Mouse (Mus musculus) intestine, embryonic 14.5 days (tissue): Measurements from ENCODE around the gene Ces1d. TPM values are rescaled to one million over a fixed set of nuclear protein-coding genes. Genes with fewer than 3 reads are reported as not detected.
"Not testable (repeated sequence)": the region's sequence is repeated elsewhere in the genome, so short reads cannot be mapped to it uniquely, and the experiment has no call there.

Experiments used
- ATAC-seq: fragments of 200-750 bp; cut with Nextera tagmentation; replicated peaks from 2 replicates; pipeline ENCODE4 v1.8.0; 2017; ENCODE audit warnings: low read depth, moderate number of reproducible peaks, moderate TSS enrichment, moderate library complexity; ENCODE audit not compliant: low FRiP score, low TSS enrichment
- DNase-seq: peaks from one replicate; pipeline ENCODE4 v3.0.0-alpha.2; 2018; ENCODE audit warnings: low spot score
- H3K27ac ChIP-seq: fragments of 300-500 bp; sonication (generic); 2 replicates; pipeline ENCODE4 v1.5.1; 2014; ENCODE audit warnings: low read depth, mild to moderate bottlenecking, control low read depth
- H3K27me3 ChIP-seq: fragments of 300-500 bp; sonication (generic); replicated peaks from 2 replicates; pipeline ENCODE4 v1.6.1; 2014; ENCODE audit warnings: low read length, control low read depth; ENCODE audit not compliant: control insufficient read depth, insufficient read depth
- H3K36me3 ChIP-seq: fragments of 300-500 bp; sonication (generic); 2 replicates; pipeline ENCODE4 v1.6.1; 2014; ENCODE audit warnings: low read length, control low read depth; ENCODE audit not compliant: control insufficient read depth, insufficient read depth
- H3K4me1 ChIP-seq: fragments of 300-500 bp; sonication (generic); replicated peaks from 2 replicates; pipeline ENCODE4 v1.6.1; 2014; ENCODE audit warnings: low read length, control low read depth, mixed read lengths; ENCODE audit not compliant: control insufficient read depth, insufficient read depth
- H3K4me2 ChIP-seq: fragments of 300-500 bp; sonication (generic); 2 replicates; pipeline ENCODE4 v1.6.1; 2014; ENCODE audit warnings: low read length
- H3K4me3 ChIP-seq: fragments of 300-500 bp; sonication (generic); 2 replicates; pipeline ENCODE4 v1.5.1; 2014; ENCODE audit warnings: low read depth, low read length, control low read depth, mixed read lengths
- H3K9ac ChIP-seq: fragments of 300-500 bp; sonication (generic); 2 replicates; pipeline ENCODE4 v1.6.1; 2014; ENCODE audit warnings: mild to moderate bottlenecking, low read length
- H3K9me3 ChIP-seq: fragments of 300-500 bp; sonication (generic); 2 replicates; pipeline ENCODE4 v1.6.1; 2016; ENCODE audit warnings: low read length, control low read depth; ENCODE audit not compliant: control insufficient read depth
- WGBS: fragments of 180-500 bp; shearing (Covaris S2); extraction: QIAGEN DNeasy Blood & Tissue Kit; methylation state at CpG from one replicate; pipeline ENCODE4 v1.1.7; 2014; 5-methylcytosine and 5-hydroxymethylcytosine counted together
- polyA plus RNA-seq: library from polyadenylated mRNA; unstranded; fragments of >200 nt; fragmentation: Nextera tagmentation; extraction: Ambion mirVana; gene quantifications from 2 replicates; pipeline ENCODE4 v1.2.1, GENCODE M21; 2014

Ces1d gene
- polyA plus RNA-seq, 1 experiment from 2014 or later = 0.61 TPM

GRCm38 (mm10) chr8:93226471-93226870 is 28.8 kb upstream of the Ces1d start:
- 90% methylated on average over 1 of the region's 1 CpGs for WGBS
- H3K9ac ChIP-seq, H3K4me3 ChIP-seq, H3K27me3 ChIP-seq, DNase-seq, H3K27ac ChIP-seq, ATAC-seq, H3K36me3 ChIP-seq, H3K4me1 ChIP-seq, H3K9me3 ChIP-seq, H3K4me2 ChIP-seq: not testable (repeated sequence)

GRCm38 (mm10) chr8:93221896-93222295 is 24.3 kb upstream of the Ces1d start:
- Histone ChIP-seq H3K9me3 (no peaks in the 10 kb centered on the region), H3K4me3 (no peak overlapping the region), H3K36me3 (no peaks in the 10 kb centered on the region), H3K27me3 (no peaks in the 10 kb centered on the region), H3K9ac (no peak overlapping the region), H3K4me2 (no peak overlapping the region), H3K27ac (no peak overlapping the region), H3K4me1 (no peaks in the 10 kb centered on the region)
- ATAC-seq = no peak
- DNase-seq = no peak
- WGBS = 74% methylated on average over 3 of the region's 3 CpGs

GRCm38 (mm10) chr8:93217867-93218266 is 20.2 kb upstream of the Ces1d start:
- H3K4me3 ChIP-seq = no peak overlapping the region
- H3K4me1 ChIP-seq = no peaks in the 10 kb centered on the region
- no peaks in the 10 kb centered on the region for H3K27me3 ChIP-seq
- no peaks in the 10 kb centered on the region for H3K36me3 ChIP-seq
- 53% methylated on average over 4 of the region's 4 CpGs for WGBS
- no peak overlapping the region for H3K27ac ChIP-seq
- no peak overlapping the region for H3K4me2 ChIP-seq
- no peak for DNase-seq
- no peak for ATAC-seq
- no peak overlapping the region for H3K9ac ChIP-seq
- H3K9me3 ChIP-seq = no peaks in the 10 kb centered on the region

- no peak for ATAC-seq
- WGBS = 66% methylated on average over 1 of the region's 1 CpGs
These were observed 19.7 kb upstream of the Ces1d start for GRCm38 (mm10) chr8:93217375-93217774.

DNA sequence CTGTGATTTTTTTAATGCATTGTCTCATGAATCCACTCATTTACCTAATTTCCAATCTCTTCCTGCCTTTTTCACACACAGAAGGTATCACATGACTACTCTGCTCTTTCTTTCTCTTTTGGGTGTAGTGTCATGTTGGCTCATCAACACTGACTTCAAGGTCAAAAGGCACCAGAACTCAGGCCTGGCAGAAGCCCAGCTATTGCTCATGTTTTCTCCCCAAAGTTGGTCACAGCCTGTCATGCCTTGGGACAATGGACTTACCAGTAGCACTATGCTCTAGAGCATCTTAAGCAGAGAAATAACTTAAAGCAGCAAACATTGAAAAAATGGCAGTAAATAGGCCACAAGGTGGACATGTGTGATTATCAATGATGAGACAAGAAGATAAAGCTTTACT is 13.5 kb upstream of the Ces1d start:
- Histone ChIP-seq H3K9me3 (no peaks in the 10 kb centered on the region), H3K4me1 (no peaks in the 10 kb centered on the region), H3K27me3 (no peaks in the 10 kb centered on the region), H3K27ac (no peak overlapping the region), H3K36me3 (no peaks in the 10 kb centered on the region), H3K4me2 (no peak overlapping the region), H3K9ac (no peak overlapping the region), H3K4me3 (no peak overlapping the region)
- no peak for ATAC-seq
- DNase-seq = no peak

More at GRCm38 (mm10) chr8:93217375-93217774, 19.7 kb upstream of the Ces1d start:
- Histone ChIP-seq H3K27me3 (no peaks in the 10 kb centered on the region), H3K4me3 (no peak overlapping the region), H3K4me2 (no peak overlapping the region), H3K9me3 (no peaks in the 10 kb centered on the region), H3K27ac (no peak overlapping the region), H3K4me1 (no peaks in the 10 kb centered on the region), H3K36me3 (no peaks in the 10 kb centered on the region), H3K9ac (no peak overlapping the region)
- no peak for DNase-seq

DNA sequence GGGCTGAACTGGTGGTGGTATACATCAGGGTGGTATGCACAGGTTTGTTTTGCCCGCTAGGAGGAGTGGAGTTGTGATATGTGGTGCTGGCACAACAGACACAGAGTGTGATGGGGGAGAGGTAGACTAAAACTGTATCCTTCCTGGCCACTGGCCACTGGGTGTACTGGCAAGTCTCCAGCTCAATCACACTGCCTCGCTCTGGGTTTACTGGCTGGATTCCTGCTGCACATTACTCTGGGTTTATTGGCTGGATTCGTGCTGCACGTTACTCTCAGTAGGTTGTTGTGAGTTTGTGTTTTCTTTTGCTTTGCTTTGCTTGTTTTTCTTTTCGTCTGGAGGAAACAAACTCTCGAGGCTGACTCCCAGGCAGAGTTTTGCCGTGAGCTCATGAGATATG is 1.5 kb upstream of the Ces1d start:
- not testable (repeated sequence) for H3K27me3 ChIP-seq, H3K27ac ChIP-seq, H3K4me2 ChIP-seq, H3K36me3 ChIP-seq, DNase-seq, H3K9me3 ChIP-seq, ATAC-seq, H3K9ac ChIP-seq, H3K4me3 ChIP-seq, H3K4me1 ChIP-seq
- WGBS = 78% methylated on average over 7 of the region's 7 CpGs

DNA sequence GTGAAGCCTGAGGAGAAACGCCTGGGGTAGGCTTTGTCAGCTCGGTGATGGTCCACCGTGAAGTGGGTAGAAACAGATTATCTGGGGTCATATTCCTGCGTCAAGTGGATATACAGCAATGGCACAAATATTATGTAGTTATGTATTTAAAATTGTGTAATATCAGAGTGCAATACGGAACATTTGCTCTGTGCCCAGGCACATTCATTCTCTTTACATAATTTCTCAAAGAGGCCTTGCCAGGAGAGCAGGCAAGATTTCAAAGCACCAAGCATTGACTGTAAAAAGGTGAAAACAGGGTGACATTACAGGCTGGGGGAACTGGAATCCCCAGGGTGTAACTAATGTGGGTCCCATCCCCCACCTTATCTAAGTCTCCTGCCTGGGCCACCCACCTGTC is 1.2 kb downstream of the Ces1d start:
- no peak overlapping the region for H3K9ac ChIP-seq
- no peaks in the 10 kb centered on the region for H3K9me3 ChIP-seq
- no peaks in the 10 kb centered on the region for H3K27me3 ChIP-seq
- H3K4me1 ChIP-seq = no peaks in the 10 kb centered on the region
- no peak overlapping the region for H3K4me2 ChIP-seq
- ATAC-seq = no peak
- H3K27ac ChIP-seq = no peak overlapping the region
- H3K36me3 ChIP-seq = no peaks in the 10 kb centered on the region
- no peak for DNase-seq
- 92% methylated on average over 5 of the region's 5 CpGs for WGBS
- no peak overlapping the region for H3K4me3 ChIP-seq

DNA sequence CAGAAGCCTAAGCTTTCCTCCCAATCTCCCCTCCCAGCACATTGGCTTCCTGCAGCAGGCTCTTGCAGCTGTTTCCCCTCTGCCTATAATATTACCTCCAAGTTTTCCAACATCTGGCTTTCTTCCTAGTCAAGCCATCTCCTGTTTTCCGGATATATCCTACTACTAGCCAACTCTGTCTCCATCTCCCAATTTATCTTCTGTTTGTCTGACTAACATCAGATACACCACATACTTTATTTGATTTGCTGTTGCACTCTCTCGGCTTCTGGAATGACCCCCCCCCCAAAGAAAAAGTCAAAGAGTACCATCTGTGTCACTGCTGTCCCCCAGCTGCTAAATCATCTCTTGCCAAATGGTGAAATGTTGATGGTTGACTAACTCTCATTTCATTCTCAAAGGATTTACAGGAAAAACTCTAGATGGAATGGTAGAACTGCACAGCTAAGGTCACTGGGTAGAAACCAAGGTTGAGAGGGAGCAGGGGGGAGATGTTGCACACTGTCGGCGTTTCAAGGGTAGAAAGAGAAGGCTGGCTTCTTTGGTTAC is 17.0 kb downstream of the Ces1d start:
- Histone ChIP-seq H3K36me3 (no peaks in the 10 kb centered on the region), H3K4me3 (no peak overlapping the region), H3K27me3 (no peaks in the 10 kb centered on the region), H3K27ac (no peak overlapping the region), H3K4me2 (no peak overlapping the region), H3K9ac (no peak overlapping the region), H3K4me1 (no peaks in the 10 kb centered on the region), H3K9me3 (no peaks in the 10 kb centered on the region)
- no peak for ATAC-seq
- no peak for DNase-seq
- 67% methylated on average over 4 of the region's 4 CpGs for WGBS

DNA sequence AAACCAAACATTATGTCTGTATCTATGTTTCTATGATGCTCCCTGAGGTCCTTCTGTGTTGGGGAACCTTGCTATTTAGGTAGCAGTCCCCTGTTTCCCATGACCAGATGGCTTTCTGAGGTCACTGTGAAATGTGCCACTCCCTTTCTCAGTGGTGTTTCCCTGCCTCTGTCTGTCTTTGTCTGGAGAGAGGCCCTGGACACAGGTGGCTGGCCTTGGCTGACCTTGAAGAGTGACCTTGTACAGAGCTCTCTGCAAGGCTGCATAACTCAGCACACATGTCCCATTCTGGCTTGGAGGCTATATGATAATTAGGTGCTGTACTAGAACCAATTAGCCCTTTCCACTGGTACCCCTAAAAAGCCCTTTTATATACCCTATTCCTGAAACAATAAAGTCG is 21.0 kb downstream of the Ces1d start:
- Histone ChIP-seq H3K4me3 (no peak overlapping the region), H3K9ac (no peak overlapping the region), H3K27ac (no peak overlapping the region), H3K27me3 (no peaks in the 10 kb centered on the region), H3K4me1 (no peaks in the 10 kb centered on the region), H3K4me2 (no peak overlapping the region), H3K9me3 (no peaks in the 10 kb centered on the region), H3K36me3 (no peaks in the 10 kb centered on the region)
- ATAC-seq (no peak), DNase-seq (no peak)
- WGBS = 74% methylated on average over 1 of the region's 1 CpGs
